Mouse (Mus musculus) spleen, postnatal 14 days (tissue): ENCODE measurements around the gene Klrb1b.
"Not testable (repeated sequence)": the region's sequence is repeated elsewhere in the genome, so short reads cannot be mapped to it uniquely, and the experiment has no call there.

Source experiments
- DNase-seq, 2 experiments: peaks; one replicate each; pipeline ENCODE4 v3.0.0; 2021 to 2022; ENCODE audit warnings: low spot score in 2 of 2

The Klrb1b gene

DNA sequence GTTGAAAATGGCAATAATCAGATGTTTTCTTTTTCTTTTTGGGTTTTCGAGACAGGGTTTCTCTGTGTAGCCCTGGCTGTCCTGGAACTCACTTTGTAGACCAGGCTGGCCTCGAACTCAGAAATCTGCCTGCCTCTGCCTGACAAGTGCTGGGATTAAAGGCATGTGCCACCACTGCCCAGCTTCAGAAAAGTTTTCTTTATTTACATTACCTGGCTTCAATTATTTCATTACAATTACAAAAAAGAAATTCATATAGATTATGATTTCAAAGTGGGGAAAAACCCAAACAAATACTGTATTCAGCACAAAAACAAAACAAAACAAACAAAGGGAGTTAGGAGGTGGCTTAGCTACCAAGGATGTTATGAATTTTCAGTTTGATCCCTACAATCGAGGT, 14.5 kb upstream of the Klrb1b start:
- not testable (repeated sequence) for DNase-seq

DNA sequence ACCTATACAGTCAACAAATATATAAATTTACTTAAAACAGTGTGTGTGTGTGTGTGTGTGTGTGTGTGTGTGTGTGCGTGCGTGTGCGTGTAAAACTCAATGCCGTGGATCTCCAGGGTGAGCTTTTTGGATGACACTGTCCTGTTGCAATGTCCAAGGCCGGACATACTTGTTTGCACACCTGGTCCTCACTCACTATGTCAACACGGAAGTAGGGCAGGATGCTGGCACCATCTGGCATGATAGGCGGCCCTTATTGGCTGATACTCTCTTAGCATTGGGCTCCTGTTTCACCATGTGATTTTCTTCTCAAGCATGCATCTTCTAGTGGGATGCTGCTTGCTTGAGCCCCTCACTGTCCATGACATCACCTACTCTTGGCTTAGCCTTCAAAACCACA, 13.8 kb upstream of the Klrb1b start:
- DNase-seq, result no peak

DNA sequence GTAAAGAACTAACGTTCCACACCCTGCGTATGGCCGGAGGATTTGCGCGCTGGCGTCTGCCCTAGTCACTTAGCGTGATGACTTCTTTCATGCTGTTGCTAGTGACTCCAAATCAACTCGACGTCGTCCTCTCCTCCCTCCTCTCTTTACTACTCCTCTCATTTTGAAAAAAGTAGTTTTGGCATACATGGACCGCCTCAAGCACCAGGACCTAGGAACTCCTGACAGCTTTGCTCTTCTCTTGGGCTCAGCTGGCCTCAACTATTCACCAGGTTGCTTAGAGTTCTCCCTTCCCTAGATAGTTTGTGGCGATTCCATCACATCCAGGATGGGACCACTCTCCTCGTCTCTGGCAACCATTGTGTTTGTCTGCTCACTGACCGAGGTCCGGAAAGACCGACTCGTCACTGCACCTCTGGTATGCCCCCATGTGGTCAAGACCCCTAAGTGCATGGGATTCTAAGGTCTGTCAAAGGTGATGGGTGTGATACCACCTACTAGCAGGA, 13.2 kb upstream of the Klrb1b start:
- DNase-seq, result peak; percentile 80 to 88

DNA sequence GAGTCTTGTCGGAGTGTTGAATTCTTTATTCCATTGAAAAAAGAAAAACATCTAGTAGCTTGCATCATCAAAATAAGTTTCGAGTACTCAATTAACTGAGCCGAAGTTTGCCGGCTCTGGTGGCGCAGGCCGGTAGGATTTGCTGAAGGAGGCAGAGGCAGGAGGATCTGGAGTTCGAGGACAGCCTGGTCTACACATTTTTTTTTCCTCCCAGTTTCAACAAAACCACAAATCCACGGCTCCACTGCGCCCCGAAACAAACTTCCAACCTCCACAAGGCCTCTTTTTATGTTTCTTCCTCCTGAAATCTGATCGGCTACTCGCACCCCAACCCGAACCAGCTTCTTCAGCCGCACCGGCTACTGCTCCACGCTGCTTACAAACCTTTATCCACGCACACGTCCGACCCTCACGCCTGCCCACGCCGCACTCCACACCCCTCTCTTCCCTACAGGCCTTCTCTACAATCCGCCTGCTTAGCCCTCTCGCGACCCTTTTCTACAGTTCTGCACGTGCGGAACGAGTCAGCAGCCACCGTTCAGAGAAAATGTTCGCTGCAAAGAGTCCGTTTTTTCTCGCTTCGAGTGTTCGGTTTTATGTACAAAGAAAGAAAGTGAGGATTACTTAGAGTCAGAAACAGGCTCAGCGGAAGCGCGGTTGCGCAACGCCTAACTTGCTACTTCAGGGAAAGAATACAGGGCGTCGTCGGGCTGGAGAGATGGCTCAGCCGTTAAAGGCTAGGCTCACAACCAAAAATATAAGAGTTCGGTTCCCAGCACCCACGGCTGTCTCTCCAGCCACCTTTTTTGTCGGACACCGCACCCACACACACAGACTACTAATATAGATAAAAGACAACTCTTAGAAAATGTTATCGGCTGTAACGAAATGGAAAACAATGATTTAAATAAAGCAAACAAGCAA, 12.5 kb upstream of the Klrb1b start:
- peak; percentile 72 to 82 for DNase-seq

DNA sequence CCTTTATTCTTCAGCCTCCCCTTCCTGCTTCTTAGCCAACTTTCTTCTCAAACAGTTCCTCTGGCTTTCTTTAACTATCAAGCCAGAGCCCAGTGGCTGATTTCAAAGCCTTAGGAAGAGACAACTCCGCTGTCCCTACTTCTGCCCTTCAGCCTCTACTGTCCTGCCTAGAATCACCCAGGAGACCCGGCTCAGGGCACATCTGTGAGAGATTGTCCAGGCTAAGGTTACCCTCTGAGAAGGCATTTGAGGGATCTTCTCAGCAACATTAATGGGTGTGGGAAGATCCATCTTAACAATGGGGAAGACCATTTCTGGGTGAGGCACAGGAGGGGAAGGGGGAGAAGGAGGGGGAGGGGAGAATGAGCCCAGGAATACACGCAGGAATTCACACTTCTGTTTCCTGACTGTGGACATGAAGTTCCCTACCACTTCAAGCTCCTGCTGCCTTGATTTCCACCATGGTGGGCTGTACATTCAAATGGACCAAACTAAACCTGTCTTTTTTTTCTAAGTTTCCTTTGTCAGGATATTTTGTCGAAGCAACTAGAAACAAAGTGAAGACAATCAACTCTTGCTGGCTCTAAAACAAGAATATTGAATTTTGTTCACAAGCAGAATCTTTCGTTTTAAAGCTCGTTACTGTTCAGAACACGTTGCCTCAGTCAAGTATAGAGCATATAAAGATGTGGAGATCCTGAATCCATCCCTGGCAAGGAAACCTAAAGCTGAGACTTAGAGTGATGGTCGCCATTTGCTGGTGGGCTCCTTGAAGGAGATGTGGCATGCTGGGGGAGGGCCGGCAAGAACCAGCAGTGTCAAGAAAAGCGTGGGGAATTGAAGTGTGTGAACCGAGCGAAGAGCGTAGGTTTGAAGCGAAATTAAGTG, 11.6 kb upstream of the Klrb1b start:
- DNase-seq, result no peak

DNA sequence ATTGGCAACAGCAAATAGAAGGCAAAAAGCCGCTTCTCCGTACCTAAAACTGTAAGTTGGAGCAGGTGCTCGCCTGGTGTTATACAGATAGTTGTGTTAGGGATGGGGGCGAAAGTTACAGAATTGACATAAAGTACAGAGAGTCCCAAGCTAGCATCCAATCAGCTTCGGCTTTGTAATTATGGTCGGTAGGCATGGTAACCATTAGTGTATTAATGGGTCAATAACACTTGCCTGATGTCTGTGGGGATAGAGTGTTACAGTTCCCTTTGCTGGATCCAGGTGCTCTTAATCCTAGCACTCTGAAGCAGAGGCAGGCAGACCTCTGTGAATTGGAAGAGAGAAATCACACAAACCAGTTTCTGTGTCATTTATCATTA, 10.8 kb upstream of the Klrb1b start:
- DNase-seq, result no peak

DNA sequence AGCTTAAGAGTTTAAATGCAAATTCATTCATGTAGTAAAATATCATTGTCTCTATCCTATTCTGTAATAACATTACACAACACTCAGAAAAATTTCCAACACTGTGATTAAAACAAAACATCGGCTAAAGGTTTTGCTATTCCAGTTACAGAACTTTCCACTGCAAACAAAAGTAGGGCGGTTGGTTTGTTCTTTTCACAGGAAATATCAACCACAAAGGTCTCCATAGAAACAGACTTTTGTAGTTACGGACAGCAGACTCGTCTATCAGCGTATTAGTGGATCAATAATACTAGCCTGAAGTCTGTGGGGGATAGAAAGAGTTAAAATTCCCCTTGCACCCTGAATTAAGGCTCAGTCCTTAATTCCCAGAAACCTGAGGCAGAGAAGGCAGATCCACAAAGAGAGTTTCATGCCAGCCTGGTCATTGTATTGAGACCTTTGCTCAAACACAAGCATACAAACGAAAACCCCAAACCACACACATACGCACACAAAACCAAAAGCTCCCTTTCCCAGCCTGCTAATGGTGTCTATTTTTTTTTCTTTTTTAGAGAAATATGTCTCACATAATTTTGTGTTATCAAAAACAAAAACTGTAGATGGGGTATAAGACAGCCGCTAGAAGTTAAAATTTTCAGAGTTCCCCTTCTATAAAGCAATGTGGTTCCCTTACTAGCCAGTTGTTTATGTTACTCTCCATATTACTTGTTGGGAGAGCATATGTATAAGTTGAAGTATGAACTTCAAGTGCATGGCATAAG, 10.2 kb upstream of the Klrb1b start:
- no peak for DNase-seq

DNA sequence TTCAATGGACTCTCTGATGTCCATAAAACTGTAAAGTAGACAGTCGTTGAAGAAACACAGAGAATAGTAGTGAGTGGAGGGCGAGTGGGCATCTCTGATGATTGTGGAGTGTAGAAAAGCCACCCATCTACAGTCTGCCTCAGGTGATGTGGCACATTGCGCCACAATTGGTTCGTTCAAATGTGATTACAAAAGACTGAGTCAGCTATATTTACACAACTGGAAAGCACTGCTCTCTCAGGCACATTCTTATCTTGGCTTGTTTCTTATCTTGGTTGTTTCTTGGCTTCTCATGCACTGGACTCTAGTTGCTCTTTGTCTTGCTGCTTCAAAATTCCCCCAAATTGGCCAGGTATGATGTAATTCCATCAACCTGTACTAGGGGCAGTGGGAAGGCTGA, 9.4 kb upstream of the Klrb1b start:
- DNase-seq, result no peak

DNA sequence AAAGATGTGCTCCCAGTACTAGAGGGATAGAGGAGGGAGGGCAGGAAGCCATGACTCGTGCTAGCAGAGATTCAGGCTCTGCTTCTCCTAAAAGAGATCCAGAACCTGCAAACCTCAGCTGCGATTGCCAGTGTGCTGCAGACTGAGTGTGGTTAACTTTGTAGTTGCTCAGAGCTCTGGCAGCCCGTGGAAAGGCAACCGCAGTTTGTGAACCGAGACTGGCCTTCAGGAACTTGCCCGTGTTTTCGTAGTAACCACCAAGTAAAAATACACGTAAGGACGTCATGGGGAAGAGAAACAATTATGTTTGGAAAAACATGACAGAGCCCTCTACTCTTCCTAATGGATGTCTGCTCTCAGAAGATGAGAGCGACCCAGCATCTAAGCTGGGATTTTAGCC, 6.9 kb upstream of the Klrb1b start:
- DNase-seq, result no peak

DNA sequence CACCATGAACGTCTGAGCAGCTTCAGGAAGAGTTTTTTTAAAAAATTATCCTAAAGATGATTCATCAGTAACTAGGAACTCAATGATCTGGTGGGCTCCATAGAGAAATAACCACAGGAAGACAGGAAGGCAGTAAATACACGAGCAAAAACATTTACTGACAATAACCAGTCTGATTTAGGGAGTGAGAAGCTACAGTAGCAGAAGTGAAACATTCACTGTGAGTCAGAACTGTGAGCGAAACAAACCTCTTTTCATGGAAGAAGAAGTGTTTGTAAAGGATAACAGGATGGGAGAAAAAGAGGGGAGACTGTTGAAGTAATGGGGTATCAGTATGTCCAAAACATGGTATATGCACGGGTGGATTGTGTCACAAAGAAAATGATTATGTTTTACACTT, 3.7 kb upstream of the Klrb1b start:
- no peak for DNase-seq

DNA sequence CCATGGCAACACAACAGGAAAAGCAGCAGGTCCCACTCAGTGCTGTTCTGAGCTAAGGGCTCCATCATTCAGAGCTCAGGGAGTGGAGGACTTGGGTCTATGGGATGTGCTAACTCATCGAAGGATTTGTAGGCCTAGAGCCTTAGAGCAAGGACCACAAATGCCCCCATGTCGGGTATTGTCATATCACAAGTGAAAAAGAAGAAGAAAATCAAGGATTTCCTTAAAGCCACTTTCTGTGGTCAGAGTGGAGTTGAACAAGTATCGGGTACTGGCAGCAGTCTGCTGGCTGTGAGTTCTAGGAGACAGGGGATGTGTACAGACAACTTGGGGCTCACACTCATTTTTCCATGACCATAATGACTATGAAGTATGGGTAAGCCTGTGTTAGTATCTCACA, 650 bp upstream of the Klrb1b start:
- no peak for DNase-seq

DNA sequence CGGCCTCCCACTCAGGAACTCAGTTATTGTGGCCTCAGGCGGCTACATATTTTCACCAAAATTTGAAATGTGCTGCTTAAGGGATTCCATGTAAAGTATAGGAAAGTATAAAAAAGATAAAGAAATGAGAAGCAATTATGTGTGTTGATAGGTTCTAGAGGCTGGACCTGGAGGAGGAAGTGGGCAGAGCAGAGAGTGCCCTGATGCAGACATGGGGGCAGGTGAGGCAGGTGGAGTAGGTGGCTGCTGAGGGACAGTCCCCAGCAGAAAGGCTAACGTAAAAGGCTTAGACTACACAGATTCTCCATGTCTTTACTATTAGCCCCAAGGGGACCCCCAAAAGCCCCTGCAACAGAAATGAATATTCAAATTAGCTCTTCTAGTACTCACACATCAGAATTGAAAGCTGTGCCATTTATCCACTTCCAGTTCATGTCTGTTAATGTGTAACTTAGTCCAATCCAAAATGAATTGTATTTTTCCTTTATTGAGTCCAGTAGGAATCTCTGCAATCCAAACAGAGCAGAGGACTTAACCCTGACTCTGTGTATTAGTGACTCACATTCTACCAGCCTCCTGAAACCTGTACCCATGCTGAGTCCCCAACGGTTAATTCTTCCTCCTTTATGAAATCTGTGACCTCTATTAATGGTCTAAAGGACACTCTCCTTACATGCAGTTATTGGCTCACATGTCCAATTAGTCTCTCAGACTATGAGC, 7.9 kb downstream of the Klrb1b start:
- DNase-seq, result no peak

DNA sequence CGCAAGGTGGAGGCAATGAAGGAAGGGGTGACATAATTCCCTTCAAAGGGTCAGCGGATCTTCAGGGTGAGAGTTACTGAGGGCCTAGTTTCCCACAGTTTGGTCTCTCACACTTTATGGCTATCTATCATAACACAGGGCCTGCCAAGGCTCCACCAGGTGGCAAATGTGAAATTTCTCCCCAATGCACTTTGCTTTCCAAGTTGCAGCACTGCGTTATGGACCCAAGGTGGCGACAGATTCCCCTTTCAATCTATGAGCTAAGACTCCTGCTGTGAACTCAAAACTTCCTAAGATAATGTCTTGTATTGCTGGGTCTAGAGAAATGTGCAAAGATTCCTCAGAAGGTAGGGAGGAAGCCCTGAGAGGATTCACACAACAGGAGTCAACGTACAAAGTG, 17.6 kb downstream of the Klrb1b start:
- DNase-seq, result no peak

DNA sequence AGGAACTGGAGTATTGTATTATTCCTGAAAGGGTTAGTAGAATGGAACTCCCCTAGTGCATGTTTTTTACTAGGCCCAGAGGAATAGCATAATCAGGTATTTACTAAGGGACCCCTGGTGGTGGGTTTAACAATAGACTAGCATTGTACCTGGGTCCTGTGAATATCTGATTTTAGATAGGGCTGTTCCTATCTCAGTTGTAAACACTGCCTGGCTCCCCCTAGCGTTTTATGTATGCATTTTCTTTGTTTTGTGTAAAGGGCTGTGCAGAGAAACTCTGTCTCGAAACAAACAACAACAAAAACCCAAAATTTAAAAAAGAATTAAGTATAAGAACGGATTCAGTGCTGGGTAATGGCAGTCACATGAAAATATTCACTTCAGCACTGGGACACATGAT, 19.1 kb downstream of the Klrb1b start:
- no peak for DNase-seq

DNA sequence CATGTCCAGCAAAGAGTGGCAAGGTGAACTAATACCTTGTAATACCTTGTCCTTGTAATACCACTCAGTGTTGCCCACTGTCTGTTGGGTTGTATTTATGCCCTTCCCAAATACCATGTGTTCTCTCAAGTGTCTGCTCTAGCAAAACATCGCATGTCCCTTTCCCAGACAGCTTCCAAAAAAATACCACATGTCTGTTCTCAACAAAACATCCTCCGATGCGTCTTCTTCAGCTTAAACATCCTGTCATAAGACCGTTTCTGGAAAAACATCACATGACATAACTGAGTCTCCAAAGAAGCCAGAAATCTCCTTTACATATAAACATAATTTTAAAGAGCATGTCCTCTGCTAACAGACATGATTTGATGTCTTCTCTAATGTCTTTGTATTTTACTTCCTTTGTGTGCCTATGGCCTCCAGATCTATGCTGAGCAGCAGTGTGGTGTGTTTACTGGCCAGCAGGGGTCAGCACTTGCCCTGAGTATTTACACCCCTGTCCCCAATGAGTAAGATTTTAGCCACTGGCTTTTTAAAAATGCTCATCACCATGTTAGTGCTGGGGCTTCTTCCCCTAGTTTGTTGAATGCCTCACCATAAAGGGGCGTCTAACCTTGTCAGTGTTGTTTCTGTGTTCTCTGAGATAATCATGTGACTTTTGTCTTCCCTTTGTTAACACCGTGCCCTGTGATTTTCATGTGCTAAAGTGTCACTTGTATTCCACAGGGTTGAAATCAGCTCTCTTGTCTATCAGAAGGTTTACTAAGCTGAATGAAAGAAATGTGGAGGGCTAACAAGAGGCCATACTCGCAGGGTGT, 21.1 kb downstream of the Klrb1b start:
- peak; percentile 25 to 47 for DNase-seq

DNA sequence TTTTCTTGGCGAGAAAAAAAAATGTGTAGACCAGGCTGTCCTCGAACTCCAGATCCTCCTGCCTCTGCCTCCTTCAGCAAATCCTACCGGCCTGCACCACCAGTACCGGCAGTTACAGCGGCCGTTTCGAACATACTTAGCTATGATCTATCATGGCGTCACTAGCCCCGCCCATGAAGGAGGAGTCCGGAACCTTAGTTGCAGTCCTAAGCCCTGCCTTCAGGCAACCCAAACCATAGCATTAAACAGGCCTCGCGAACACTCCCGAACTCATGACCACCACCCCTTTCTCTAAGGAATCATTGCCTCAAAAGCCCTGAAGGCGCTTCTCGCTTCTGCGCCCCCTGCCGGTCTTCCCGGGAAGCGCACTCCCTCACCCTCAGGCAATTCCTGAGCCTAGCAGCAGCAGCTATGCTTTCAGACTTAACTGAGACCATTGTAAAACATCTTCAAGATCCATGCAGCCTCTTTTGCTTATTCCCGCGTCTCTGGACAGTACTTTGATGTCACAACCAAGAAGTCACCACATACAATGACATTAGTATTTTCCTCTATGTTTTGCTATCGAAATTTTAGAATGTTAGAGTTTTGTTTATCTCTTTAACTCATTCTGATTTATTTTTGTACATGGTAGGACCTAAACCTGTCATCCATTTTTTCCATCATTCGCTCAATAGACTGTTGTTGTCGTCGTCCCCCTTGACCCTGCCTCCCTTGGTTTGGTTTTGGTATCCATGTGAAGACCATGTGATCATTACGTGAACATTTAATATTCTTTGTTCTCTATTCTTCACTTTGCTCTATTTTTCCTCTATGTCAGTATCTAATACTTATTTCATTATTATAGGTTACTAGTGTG, 22.9 kb downstream of the Klrb1b start:
- peak; percentile 75 to 86 for DNase-seq

DNA sequence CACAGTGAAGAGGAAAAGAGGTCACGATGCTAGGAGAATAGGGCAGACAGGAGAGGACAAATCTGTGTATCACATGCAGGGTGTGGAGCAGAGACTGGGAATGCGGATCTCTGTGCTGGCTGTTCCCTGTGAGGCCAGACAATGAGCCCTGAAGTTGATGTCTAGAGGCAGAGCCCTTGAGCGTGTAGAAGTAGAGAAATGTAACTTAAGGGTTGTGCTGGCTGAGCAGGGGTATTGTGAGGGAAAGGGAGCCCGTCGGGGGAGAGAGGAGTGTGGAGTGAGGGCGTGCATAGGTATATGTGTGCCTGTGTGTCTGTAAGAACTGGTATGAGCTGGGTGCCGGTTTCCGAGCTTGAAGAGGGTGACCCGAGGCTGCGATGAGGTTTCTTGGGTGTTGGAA, 23.6 kb downstream of the Klrb1b start:
- DNase-seq, result no peak

DNA sequence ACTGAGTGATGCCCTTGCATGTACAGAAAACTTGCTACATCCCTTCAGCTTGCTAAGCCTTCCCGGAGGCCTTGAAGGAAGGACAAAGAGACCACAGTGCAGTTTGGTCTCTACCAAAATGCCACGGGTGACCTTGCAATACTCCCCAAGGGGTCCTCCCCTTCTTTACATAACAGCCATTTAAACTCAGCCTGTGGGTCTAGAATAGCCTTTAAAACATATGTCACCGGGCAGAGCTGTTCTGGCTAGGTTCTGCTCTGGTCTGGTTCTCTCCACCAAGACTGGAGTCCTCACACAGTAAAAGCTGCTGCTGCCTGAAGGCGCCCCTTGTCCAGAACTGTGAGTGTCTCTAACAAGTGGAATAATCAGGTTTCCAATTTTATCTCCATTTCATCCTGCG, 25.4 kb downstream of the Klrb1b start:
- not testable (repeated sequence) for DNase-seq

DNA sequence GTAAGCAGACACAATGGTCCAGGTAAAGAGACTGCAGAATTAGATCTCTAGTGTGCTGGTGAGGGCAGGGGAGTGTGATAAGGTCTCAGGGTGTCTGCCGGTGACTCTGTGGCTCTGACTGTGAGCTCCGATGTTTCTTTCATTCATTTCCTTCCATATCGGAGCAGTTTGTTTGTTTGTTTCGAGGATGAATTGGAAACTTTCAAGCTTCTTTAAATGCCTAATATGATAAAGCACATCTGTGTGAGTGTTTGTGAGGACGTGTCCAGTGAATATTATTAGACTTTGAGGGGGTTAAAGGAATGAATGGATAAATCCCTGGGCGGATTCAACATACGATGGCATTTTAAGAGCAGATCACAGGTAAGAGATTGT, 26.2 kb downstream of the Klrb1b start:
- no peak for DNase-seq
